Comparison of ENCODE assay signal across 8 mouse cellular contexts in genomic region chr7:29954731-29955130, GRCm38 (mm10). TPM values are rescaled to one million over a fixed set of nuclear protein-coding genes. Genes with fewer than 3 reads are reported as not detected.
DNase-seq lines count a peak whose midpoint lies in the region; ATAC-seq and TF ChIP-seq lines count a peak whose summit lies in the region.

No protein-coding gene starts in this region.

- 27% methylated on average over 4 of the region's 4 CpGs for WGBS in heart, embryonic 15.5 days
- 11% methylated on average over 4 of the region's 4 CpGs for WGBS in large intestine, adult 2 months
- WGBS in stomach, postnatal 0 days: 23% methylated on average over 4 of the region's 4 CpGs

- H3K4me3 ChIP-seq in heart, embryonic 15.5 days: peak overlapping the region; percentile 90; the same call in 1 of the 2 replicates
- H3K4me3 ChIP-seq in stomach, postnatal 0 days (ENCODE audit: low read depth, low read length): peak overlapping the region; percentile 80; the same call in 1 of the 2 replicates

- H3K9me3 ChIP-seq in heart, embryonic 15.5 days (replicated peaks): no peaks in the 10 kb centered on the region
- H3K9me3 ChIP-seq in stomach, postnatal 0 days (ENCODE audit: control insufficient read depth, low read length): no peaks in the 10 kb centered on the region

- no peak for ATAC-seq in heart, embryonic 15.5 days (replicated peaks; ENCODE audit: insufficient number of reproducible peaks, insufficient read depth, low FRiP score, low read depth)
- ATAC-seq in megakaryocyte-erythroid progenitor cell, adult 5-6 weeks (replicated peaks; ENCODE audit: low FRiP score, low TSS enrichment, poor library complexity, severe bottlenecking): 0 out of 2 replicates have a peak, but pooled peaks have one; percentile 21
- ATAC-seq in stomach, postnatal 0 days (ENCODE audit: low FRiP score, low TSS enrichment): no peak

- TF ChIP-seq CTCF in stomach, postnatal 0 days (IDR thresholded peaks at IDR 0.05; ENCODE audit: low read depth): peak; percentile 80

- no peaks in the 10 kb centered on the region for H3K27me3 ChIP-seq in heart, embryonic 15.5 days
- H3K27me3 ChIP-seq in stomach, postnatal 0 days (ENCODE audit: control insufficient read depth, insufficient read depth, low read length): no peaks in the 10 kb centered on the region

- peak; percentile 19 for DNase-seq in gastrocnemius, adult 18-20 months (ENCODE audit: low spot score)
- no peak for DNase-seq in gastrocnemius, adult 8-10 months (ENCODE audit: low spot score in 2 of 2)
- DNase-seq in R1 (ENCODE audit: low read depth, low spot score): peak; percentile 84
- peak; percentile 81 for DNase-seq in embryo, embryonic 10.5 days (ENCODE audit: low spot score)
- DNase-seq in large intestine, adult 2 months (ENCODE audit: low read depth, low spot score): peak; percentile 33
- peak; percentile 70 for DNase-seq in stomach, postnatal 0 days (ENCODE audit: low spot score)

- H3K4me2 ChIP-seq in heart, embryonic 15.5 days: peak overlapping the region; percentile 77
- peak overlapping the region; percentile 71 for H3K4me2 ChIP-seq in stomach, postnatal 0 days (replicated peaks; ENCODE audit: low read depth)

- H3K4me1 ChIP-seq in heart, embryonic 15.5 days (replicated peaks): peaks cover 3% of the 10 kb centered on the region
- H3K4me1 ChIP-seq in stomach, postnatal 0 days (replicated peaks; ENCODE audit: control insufficient read depth, insufficient read depth): no peaks in the 10 kb centered on the region

- H3K27ac ChIP-seq in heart, embryonic 15.5 days: peak overlapping the region; percentile 92
- no peak overlapping the region for H3K27ac ChIP-seq in stomach, postnatal 0 days (replicated peaks)

- TF ChIP-seq EP300 in stomach, postnatal 0 days (optimal IDR thresholded peaks at IDR 0.05): no peak

- peaks cover 8% of the 10 kb centered on the region for H3K36me3 ChIP-seq in heart, embryonic 15.5 days
- H3K36me3 ChIP-seq in stomach, postnatal 0 days (ENCODE audit: control insufficient read depth, insufficient read depth, low read length): no peaks in the 10 kb centered on the region

- H3K9ac ChIP-seq in heart, embryonic 15.5 days: no peak overlapping the region
- no peak overlapping the region for H3K9ac ChIP-seq in stomach, postnatal 0 days (ENCODE audit: low read length)

RNA-seq across cellular contexts. Expression of gene Zfp74, which starts 0.8 kb away (rescaled TPM):
- 1 to 10 TPM; 5.4 to 6.4 TPM for total RNA-seq in gastrocnemius, adult 18-20 months (2021)
- total RNA-seq in gastrocnemius, adult 8-10 months (2022): 1 to 10 TPM; 4.9 to 7.3 (median 6.3) TPM
- polyA plus RNA-seq in heart, embryonic 15.5 days (2015; fragmentation: Nextera tagmentation; extraction: Ambion mirVana): 6.7 and 9.4 TPM in 2 replicates
- polyA plus RNA-seq in large intestine, adult 2 months (2012; rRNA removed): 1.2 and 1.7 TPM in 2 replicates
- total RNA-seq in megakaryocyte-erythroid progenitor cell, adult 5-6 weeks (2014; fragmentation: Nextera tagmentation): 9.1 and 10.6 TPM in 2 replicates
- total RNA-seq in megakaryocyte-erythroid progenitor cell, adult 5-6 weeks (2017): 8.4 and 9.2 TPM in 2 replicates
- polyA plus RNA-seq in stomach, postnatal 0 days (2015; fragmentation: Nextera tagmentation; extraction: Ambion mirVana): 2.8 and 3.1 TPM in 2 replicates

RNA-seq across cellular contexts. Expression of gene Zfp568, which starts 29.0 kb away (rescaled TPM):
- total RNA-seq in gastrocnemius, adult 18-20 months (2021): 10 to 100 TPM; 11.0 to 16.9 TPM
- 10 to 100 TPM; 10.9 to 22.2 (median 12.3) TPM for total RNA-seq in gastrocnemius, adult 8-10 months (2022)
- 16.2 and 22.4 TPM in 2 replicates for polyA plus RNA-seq in heart, embryonic 15.5 days (2015; fragmentation: Nextera tagmentation; extraction: Ambion mirVana)
- polyA plus RNA-seq in large intestine, adult 2 months (2012; rRNA removed): 4.1 and 5.5 TPM in 2 replicates
- total RNA-seq in megakaryocyte-erythroid progenitor cell, adult 5-6 weeks (2014; fragmentation: Nextera tagmentation): 9.0 and 16.5 TPM in 2 replicates
- 25.7 and 26.1 TPM in 2 replicates for total RNA-seq in megakaryocyte-erythroid progenitor cell, adult 5-6 weeks (2017)
- 3.7 and 5.3 TPM in 2 replicates for polyA plus RNA-seq in stomach, postnatal 0 days (2015; fragmentation: Nextera tagmentation; extraction: Ambion mirVana)

RNA-seq across cellular contexts. Expression of gene Zfp383, which starts 46.7 kb away (rescaled TPM):
- 1 to 10 TPM; 4.2 to 4.6 TPM for total RNA-seq in gastrocnemius, adult 18-20 months (2021)
- 1 to 10 TPM; 5.8 to 7.7 (median 6.9) TPM for total RNA-seq in gastrocnemius, adult 8-10 months (2022)
- polyA plus RNA-seq in heart, embryonic 15.5 days (2015; fragmentation: Nextera tagmentation; extraction: Ambion mirVana): 3.1 TPM in 2 replicates
- polyA plus RNA-seq in large intestine, adult 2 months (2012; rRNA removed): 0.50 and 0.53 TPM in 2 replicates
- 0.12 and 0.74 TPM in 2 replicates for total RNA-seq in megakaryocyte-erythroid progenitor cell, adult 5-6 weeks (2014; fragmentation: Nextera tagmentation)
- total RNA-seq in megakaryocyte-erythroid progenitor cell, adult 5-6 weeks (2017): 1.5 and 2.4 TPM in 2 replicates
- polyA plus RNA-seq in stomach, postnatal 0 days (2015; fragmentation: Nextera tagmentation; extraction: Ambion mirVana): 2.2 and 2.3 TPM in 2 replicates

RNA-seq across cellular contexts. Expression of gene Zfp27, which starts 48.4 kb away (rescaled TPM):
- total RNA-seq in gastrocnemius, adult 18-20 months (2021): 1 to 10 TPM; 7.9 to 8.1 TPM
- 1 to 10 TPM; 6.5 to 9.3 (median 7.1) TPM for total RNA-seq in gastrocnemius, adult 8-10 months (2022)
- 7.2 and 7.8 TPM in 2 replicates for polyA plus RNA-seq in heart, embryonic 15.5 days (2015; fragmentation: Nextera tagmentation; extraction: Ambion mirVana)
- 1.8 and 1.9 TPM in 2 replicates for polyA plus RNA-seq in large intestine, adult 2 months (2012; rRNA removed)
- total RNA-seq in megakaryocyte-erythroid progenitor cell, adult 5-6 weeks (2014; fragmentation: Nextera tagmentation): 7.2 and 8.0 TPM in 2 replicates
- total RNA-seq in megakaryocyte-erythroid progenitor cell, adult 5-6 weeks (2017): 8.3 and 11.1 TPM in 2 replicates
- 2.9 and 3.4 TPM in 2 replicates for polyA plus RNA-seq in stomach, postnatal 0 days (2015; fragmentation: Nextera tagmentation; extraction: Ambion mirVana)

Comparison
In these comparisons a context has a peak if more than half of its experiments do, and no peak if none do; other contexts are left out.
1. DNase-seq: peak in gastrocnemius, adult 18-20 months (single experiment), R1 (single experiment), embryo, embryonic 10.5 days (single experiment), large intestine, adult 2 months (single experiment) and stomach, postnatal 0 days (single experiment); none in gastrocnemius, adult 8-10 months (0 of 2).